Mouse (Mus musculus): ENCODE data around the gene Acy3. TPM values are rescaled to one million over a fixed set of nuclear protein-coding genes. Genes with fewer than 3 reads are reported as not detected.
A peak's percentile ranks its signal among the peaks of the same experiment; 100 is the strongest.

The Acy3 gene
- 1.0 and 1.6 TPM in 2 replicates for polyA plus RNA-seq (2014; fragmentation: Nextera tagmentation; extraction: Ambion mirVana)

GRCm38 (mm10) chr19:3986334-3986733 is at the start of gene Acy3:
TSS of gene Acy3 (plus strand) at chr19:3986570.
- no peak within 1 kb of the TSS for H3K4me2 ChIP-seq
- no peak for ATAC-seq (ENCODE audit: low FRiP score)

GRCm38 (mm10) chr19:3942315-3942714 is 44.1 kb upstream of the Acy3 start:
- WGBS = 82% methylated on average over 7 of the region's 7 CpGs
- H3K9ac ChIP-seq (ENCODE audit: low read length) = no peak overlapping the region
- no peak overlapping the region for H3K4me2 ChIP-seq
- no peak overlapping the region for H3K4me3 ChIP-seq (ENCODE audit: low read depth, low read length)
- ATAC-seq (ENCODE audit: low FRiP score) (no peak), DNase-seq (ENCODE audit: low spot score, missing footprints) (no peak)
- H3K27ac ChIP-seq (ENCODE audit: low read depth, low read length) = no peak overlapping the region
- no peaks in the 10 kb centered on the region for H3K9me3 ChIP-seq (ENCODE audit: control insufficient read depth, low read length)
- H3K36me3 ChIP-seq (ENCODE audit: control insufficient read depth, insufficient read depth, low read length) = no peaks in the 10 kb centered on the region
- H3K27me3 ChIP-seq (ENCODE audit: control insufficient read depth, insufficient read depth, low read length) = no peaks in the 10 kb centered on the region
- 0 out of 2 replicates have a peak, but pooled peaks cover 2% of the 10 kb centered on the region for H3K4me1 ChIP-seq (ENCODE audit: control insufficient read depth, insufficient read depth, low read length)

More at GRCm38 (mm10) chr19:3986334-3986733, at the start of gene Acy3:
- H3K27me3 ChIP-seq (ENCODE audit: control insufficient read depth, insufficient read depth, low read length) = no peaks in the 10 kb centered on the region
- no peak for DNase-seq (ENCODE audit: low spot score, missing footprints)
- peaks cover 3% of the 10 kb centered on the region; the same call in 1 of the 2 replicates for H3K9me3 ChIP-seq (ENCODE audit: control insufficient read depth, low read length)
- 27% methylated on average over 8 of the region's 8 CpGs for WGBS
- peak within 1 kb of the TSS; percentile 9; the same call in 1 of the 2 replicates for H3K9ac ChIP-seq (ENCODE audit: low read length)
- H3K36me3 ChIP-seq (ENCODE audit: control insufficient read depth, insufficient read depth, low read length) = no peaks in the 10 kb centered on the region
- no peak within 1 kb of the TSS for H3K27ac ChIP-seq (ENCODE audit: low read depth, low read length)
- no peak within 1 kb of the TSS for H3K4me3 ChIP-seq (ENCODE audit: low read depth, low read length)
- peaks cover 15% of the 10 kb centered on the region for H3K4me1 ChIP-seq (ENCODE audit: control insufficient read depth, insufficient read depth, low read length)

- Histone ChIP-seq H3K9ac (ENCODE audit: low read length) (no peak overlapping the region), H3K27me3 (ENCODE audit: control insufficient read depth, insufficient read depth, low read length) (no peaks in the 10 kb centered on the region), H3K4me1 (ENCODE audit: control insufficient read depth, insufficient read depth, low read length) (0 out of 2 replicates have a peak, but pooled peaks cover 2% of the 10 kb centered on the region), H3K9me3 (ENCODE audit: control insufficient read depth, low read length) (no peaks in the 10 kb centered on the region), H3K27ac (ENCODE audit: low read depth, low read length) (no peak overlapping the region), H3K36me3 (ENCODE audit: control insufficient read depth, insufficient read depth, low read length) (no peaks in the 10 kb centered on the region), H3K4me3 (ENCODE audit: low read depth, low read length) (no peak overlapping the region), H3K4me2 (no peak overlapping the region)
- ATAC-seq (ENCODE audit: low FRiP score) (no peak), DNase-seq (ENCODE audit: low spot score, missing footprints) (no peak)
- 23% methylated on average over 27 of the region's 27 CpGs for WGBS
These were observed 43.2 kb upstream of the Acy3 start for GRCm38 (mm10) chr19:3942986-3943735.

GRCm38 (mm10) chr19:3945872-3946564 is 40.4 kb upstream of the Acy3 start:
- WGBS = 31% methylated on average over 10 of the region's 10 CpGs
- no peaks in the 10 kb centered on the region for H3K9me3 ChIP-seq (ENCODE audit: control insufficient read depth, low read length)
- no peak overlapping the region for H3K9ac ChIP-seq (ENCODE audit: low read length)
- 0 out of 2 replicates have a peak, but pooled peaks cover 2% of the 10 kb centered on the region for H3K4me1 ChIP-seq (ENCODE audit: control insufficient read depth, insufficient read depth, low read length)
- H3K4me2 ChIP-seq = no peak overlapping the region
- H3K4me3 ChIP-seq (ENCODE audit: low read depth, low read length) = no peak overlapping the region
- DNase-seq (ENCODE audit: low spot score, missing footprints) (no peak), ATAC-seq (ENCODE audit: low FRiP score) (no peak)
- no peaks in the 10 kb centered on the region for H3K27me3 ChIP-seq (ENCODE audit: control insufficient read depth, insufficient read depth, low read length)
- no peaks in the 10 kb centered on the region for H3K36me3 ChIP-seq (ENCODE audit: control insufficient read depth, insufficient read depth, low read length)
- no peak overlapping the region for H3K27ac ChIP-seq (ENCODE audit: low read depth, low read length)

- Histone ChIP-seq H3K4me2 (no peak overlapping the region), H3K36me3 (ENCODE audit: control insufficient read depth, insufficient read depth, low read length) (no peaks in the 10 kb centered on the region), H3K27ac (ENCODE audit: low read depth, low read length) (no peak overlapping the region), H3K9ac (ENCODE audit: low read length) (no peak overlapping the region), H3K4me3 (ENCODE audit: low read depth, low read length) (no peak overlapping the region), H3K9me3 (ENCODE audit: control insufficient read depth, low read length) (no peaks in the 10 kb centered on the region), H3K4me1 (ENCODE audit: control insufficient read depth, insufficient read depth, low read length) (0 out of 2 replicates have a peak, but pooled peaks cover 2% of the 10 kb centered on the region), H3K27me3 (ENCODE audit: control insufficient read depth, insufficient read depth, low read length) (no peaks in the 10 kb centered on the region)
- peak; percentile 57; the same call in 1 of the 2 replicates for ATAC-seq (ENCODE audit: low FRiP score)
- DNase-seq (ENCODE audit: low spot score, missing footprints) = peak; percentile 93
- WGBS = 13% methylated on average over 2 of the region's 2 CpGs
These were observed 39.7 kb upstream of the Acy3 start for GRCm38 (mm10) chr19:3946715-3947114.

GRCm38 (mm10) chr19:3947813-3948212 is 38.6 kb upstream of the Acy3 start:
- Histone ChIP-seq H3K27ac (ENCODE audit: low read depth, low read length) (no peak overlapping the region), H3K9ac (ENCODE audit: low read length) (no peak overlapping the region), H3K4me3 (ENCODE audit: low read depth, low read length) (no peak overlapping the region), H3K9me3 (ENCODE audit: control insufficient read depth, low read length) (no peaks in the 10 kb centered on the region), H3K27me3 (ENCODE audit: control insufficient read depth, insufficient read depth, low read length) (no peaks in the 10 kb centered on the region), H3K4me1 (ENCODE audit: control insufficient read depth, insufficient read depth, low read length) (0 out of 2 replicates have a peak, but pooled peaks cover 2% of the 10 kb centered on the region), H3K4me2 (no peak overlapping the region), H3K36me3 (ENCODE audit: control insufficient read depth, insufficient read depth, low read length) (no peaks in the 10 kb centered on the region)
- no peak for ATAC-seq (ENCODE audit: low FRiP score)
- DNase-seq (ENCODE audit: low spot score, missing footprints) = no peak
- WGBS = 83% methylated on average over 3 of the region's 3 CpGs

- Histone ChIP-seq H3K4me1 (ENCODE audit: control insufficient read depth, insufficient read depth, low read length) (no peaks in the 10 kb centered on the region), H3K4me3 (ENCODE audit: low read depth, low read length) (no peak overlapping the region), H3K36me3 (ENCODE audit: control insufficient read depth, insufficient read depth, low read length) (no peaks in the 10 kb centered on the region), H3K27ac (ENCODE audit: low read depth, low read length) (no peak overlapping the region), H3K9ac (ENCODE audit: low read length) (no peak overlapping the region), H3K9me3 (ENCODE audit: control insufficient read depth, low read length) (no peaks in the 10 kb centered on the region), H3K4me2 (no peak overlapping the region), H3K27me3 (ENCODE audit: control insufficient read depth, insufficient read depth, low read length) (no peaks in the 10 kb centered on the region)
- DNase-seq (ENCODE audit: low spot score, missing footprints) (no peak), ATAC-seq (ENCODE audit: low FRiP score) (no peak)
- WGBS = 67% methylated on average over 14 of the region's 14 CpGs
These were observed 37.8 kb upstream of the Acy3 start for GRCm38 (mm10) chr19:3948546-3948945.

- H3K27ac ChIP-seq (ENCODE audit: low read depth, low read length) = no peak overlapping the region
- no peaks in the 10 kb centered on the region for H3K4me1 ChIP-seq (ENCODE audit: control insufficient read depth, insufficient read depth, low read length)
- WGBS = 78% methylated on average over 3 of the region's 3 CpGs
- DNase-seq (ENCODE audit: low spot score, missing footprints) (no peak), ATAC-seq (ENCODE audit: low FRiP score) (no peak)
- H3K4me3 ChIP-seq (ENCODE audit: low read depth, low read length) = no peak overlapping the region
- no peak overlapping the region for H3K9ac ChIP-seq (ENCODE audit: low read length)
- no peaks in the 10 kb centered on the region for H3K36me3 ChIP-seq (ENCODE audit: control insufficient read depth, insufficient read depth, low read length)
- H3K27me3 ChIP-seq (ENCODE audit: control insufficient read depth, insufficient read depth, low read length) = no peaks in the 10 kb centered on the region
- no peak overlapping the region for H3K4me2 ChIP-seq
- no peaks in the 10 kb centered on the region for H3K9me3 ChIP-seq (ENCODE audit: control insufficient read depth, low read length)
These were observed 36.0 kb upstream of the Acy3 start for GRCm38 (mm10) chr19:3950331-3950730.

- Histone ChIP-seq H3K9ac (ENCODE audit: low read length) (no peak overlapping the region), H3K4me2 (no peak overlapping the region), H3K27ac (ENCODE audit: low read depth, low read length) (no peak overlapping the region), H3K4me1 (ENCODE audit: control insufficient read depth, insufficient read depth, low read length) (no peaks in the 10 kb centered on the region), H3K27me3 (ENCODE audit: control insufficient read depth, insufficient read depth, low read length) (no peaks in the 10 kb centered on the region), H3K36me3 (ENCODE audit: control insufficient read depth, insufficient read depth, low read length) (no peaks in the 10 kb centered on the region), H3K9me3 (ENCODE audit: control insufficient read depth, low read length) (no peaks in the 10 kb centered on the region), H3K4me3 (ENCODE audit: low read depth, low read length) (no peak overlapping the region)
- no peak for ATAC-seq (ENCODE audit: low FRiP score)
- DNase-seq (ENCODE audit: low spot score, missing footprints) = peak; percentile 19
These were observed 34.9 kb upstream of the Acy3 start for GRCm38 (mm10) chr19:3951461-3951860.
